Mouse (Mus musculus): ENCODE results near the gene Nkx2-3.
A peak's percentile ranks its signal among the peaks of the same experiment; 100 is the strongest.

The Nkx2-3 gene

GRCm38 (mm10) chr19:43612051-43612450 is at the start of gene Nkx2-3:
Gene Nkx2-3, plus strand, starts transcription at chr19:43612325.
- DNase-seq (ENCODE audit: low spot score in 2 of 2): no peak

- DNase-seq (ENCODE audit: low spot score in 2 of 2): no peak
These were observed 49.0 kb upstream of the Nkx2-3 start for GRCm38 (mm10) chr19:43563166-43563565.

- no peak for DNase-seq (ENCODE audit: low spot score in 2 of 2)
These were observed 43.8 kb upstream of the Nkx2-3 start for GRCm38 (mm10) chr19:43568298-43568697.

GRCm38 (mm10) chr19:43569133-43569532 is 43.0 kb upstream of the Nkx2-3 start:
- DNase-seq (ENCODE audit: low spot score in 2 of 2): no peak

- peak; percentile 21 for DNase-seq (ENCODE audit: low spot score in 2 of 2)
These were observed 41.0 kb upstream of the Nkx2-3 start for GRCm38 (mm10) chr19:43570831-43571790.

- no peak for DNase-seq (ENCODE audit: low spot score in 2 of 2)
These were observed 32.9 kb upstream of the Nkx2-3 start for GRCm38 (mm10) chr19:43579081-43579796.

- DNase-seq (ENCODE audit: low spot score in 2 of 2): no peak
These were observed 30.9 kb upstream of the Nkx2-3 start for GRCm38 (mm10) chr19:43581185-43581584.

- DNase-seq (ENCODE audit: low spot score in 2 of 2): no peak
These were observed 28.9 kb upstream of the Nkx2-3 start for GRCm38 (mm10) chr19:43583192-43583591.

- DNase-seq (ENCODE audit: low spot score in 2 of 2): no peak
These were observed 28.5 kb upstream of the Nkx2-3 start for GRCm38 (mm10) chr19:43583595-43583994.

GRCm38 (mm10) chr19:43584788-43585187 is 27.3 kb upstream of the Nkx2-3 start:
- DNase-seq (ENCODE audit: low spot score in 2 of 2): no peak

GRCm38 (mm10) chr19:43592026-43592425 is 20.1 kb upstream of the Nkx2-3 start:
- no peak for DNase-seq (ENCODE audit: low spot score in 2 of 2)

- no peak for DNase-seq (ENCODE audit: low spot score in 2 of 2)
These were observed 15.1 kb upstream of the Nkx2-3 start for GRCm38 (mm10) chr19:43596981-43597380.

- no peak for DNase-seq (ENCODE audit: low spot score in 2 of 2)
These were observed 13.1 kb upstream of the Nkx2-3 start for GRCm38 (mm10) chr19:43598741-43599660.

- no peak for DNase-seq (ENCODE audit: low spot score in 2 of 2)
These were observed 12.2 kb upstream of the Nkx2-3 start for GRCm38 (mm10) chr19:43599776-43600544.

- DNase-seq (ENCODE audit: low spot score in 2 of 2): no peak
These were observed 11.4 kb upstream of the Nkx2-3 start for GRCm38 (mm10) chr19:43600545-43601331.

GRCm38 (mm10) chr19:43601440-43601839 is 10.7 kb upstream of the Nkx2-3 start:
- no peak for DNase-seq (ENCODE audit: low spot score in 2 of 2)

- no peak for DNase-seq (ENCODE audit: low spot score in 2 of 2)
These were observed 10.0 kb upstream of the Nkx2-3 start for GRCm38 (mm10) chr19:43601996-43602590.

- no peak for DNase-seq (ENCODE audit: low spot score in 2 of 2)
These were observed 8.6 kb upstream of the Nkx2-3 start for GRCm38 (mm10) chr19:43603521-43603920.

GRCm38 (mm10) chr19:43604492-43605120 is 7.5 kb upstream of the Nkx2-3 start:
- no peak for DNase-seq (ENCODE audit: low spot score in 2 of 2)

Data from right cerebral cortex, postnatal 36 days (tissue).